Mouse (Mus musculus) colon, adult 2 months (tissue): ENCODE measurements around the gene Gsta1. TPM values are rescaled to one million over a fixed set of nuclear protein-coding genes. Genes with fewer than 3 reads are reported as not detected.

ENCODE experiments used
- polyA plus RNA-seq: library from polyadenylated mRNA; depleted of rRNA; stranded (reverse); fragments of >200 nt; gene quantifications from 2 replicates; pipeline ENCODE4 v1.2.3, GENCODE M21; 2012; rRNA removed

Gene Gsta1
- 3.2 and 3.5 TPM in 2 replicates for polyA plus RNA-seq

GRCm38 (mm10) chr9:78230461-78230860, at the start of gene Gsta1:
Gene Gsta1 (plus strand): TSS chr9:78230656.

GRCm38 (mm10) chr9:78182474-78182873, 48.0 kb upstream of the Gsta1 start, which contains the start of gene Gsta4:
Gene Gsta4 (plus strand): TSS chr9:78182774.

GRCm38 (mm10) chr9:78256914-78257313, 26.5 kb downstream of the Gsta1 start, which contains the start of gene Gm3776:
Gene Gm3776 (plus strand): TSS chr9:78257129.

GRCm38 (mm10) chr9:78289723-78290122, 59.3 kb downstream of the Gsta1 start, which contains the start of gene Gm10639:
Gene Gm10639 (plus strand): TSS chr9:78289923.

Other genes with a start within 250 kb of the Gsta1 start
- gene Gcm1, start 178.7 kb upstream of the Gsta1 start, polyA plus RNA-seq: not detected in 2 replicates
- 52.9 and 69.2 TPM in 2 replicates for gene Fbxo9, start 121.6 kb upstream of the Gsta1 start, polyA plus RNA-seq
- 33.0 and 34.6 TPM in 2 replicates for gene Ick, start 121.5 kb upstream of the Gsta1 start, polyA plus RNA-seq
- gene Gsta4, start 47.9 kb upstream of the Gsta1 start, polyA plus RNA-seq: 7.5 and 10.2 TPM in 2 replicates
- gene Gm3776, start 26.5 kb downstream of the Gsta1 start, polyA plus RNA-seq: 0.16 and 0.87 TPM in 2 replicates
- gene Gm10639, start 59.3 kb downstream of the Gsta1 start, polyA plus RNA-seq: not detected in 2 replicates
- gene Omt2a, start 84.1 kb downstream of the Gsta1 start, polyA plus RNA-seq: not detected in 2 replicates
- gene Omt2b, start 96.9 kb downstream of the Gsta1 start, polyA plus RNA-seq: not detected in 2 replicates
- 0.28 TPM in 1 of 2 replicates, not detected in the other for gene Gsta2, start 125.1 kb downstream of the Gsta1 start, polyA plus RNA-seq
- gene Dppa5a, start 137.5 kb downstream of the Gsta1 start, polyA plus RNA-seq: not detected in 2 replicates
- 0.19 and 0.28 TPM in 2 replicates for gene Ooep, start 148.1 kb downstream of the Gsta1 start, polyA plus RNA-seq
- 0.30 and 0.41 TPM in 2 replicates for gene Ddx43, start 165.1 kb downstream of the Gsta1 start, polyA plus RNA-seq
- gene Cgas, start 212.6 kb downstream of the Gsta1 start, polyA plus RNA-seq: 0.86 and 1.0 TPM in 2 replicates
- 10.2 and 11.1 TPM in 2 replicates for gene Mto1, start 217.6 kb downstream of the Gsta1 start, polyA plus RNA-seq
- not detected in 2 replicates for gene Gm17324, start 218.1 kb downstream of the Gsta1 start, polyA plus RNA-seq